Mouse (Mus musculus): ENCODE measurements around the gene Mad2l1bp. TPM values are rescaled to one million over a fixed set of nuclear protein-coding genes. Genes with fewer than 3 reads are reported as not detected.

Mad2l1bp gene
- total RNA-seq (2021), result 10 to 100 TPM; 17.2 to 22.4 TPM

- intact Hi-C loops (cut with DNase I), result no loop called here
- DNase-seq (ENCODE audit: low spot score), result peak; percentile 85
Observed at GRCm38 (mm10) chr17:46152847-46153782, at the start of gene Mad2l1bp. Mad2l1bp (minus strand) TSS chr17:46153553.

- intact Hi-C loops (cut with DNase I), result no loop called here
- DNase-seq (ENCODE audit: low spot score), result no peak
Observed at GRCm38 (mm10) chr17:46203078-46203477, 49.7 kb upstream of the Mad2l1bp start.

GRCm38 (mm10) chr17:46202421-46203071, 49.2 kb upstream of the Mad2l1bp start, which contains the start of the genes Polh and Xpo5:
Polh (minus strand) TSS chr17:46202645.
Xpo5 (plus strand) TSS chr17:46202782.
- intact Hi-C loops (cut with DNase I), result no loop called here
- peak; percentile 88 for DNase-seq (ENCODE audit: low spot score)

GRCm38 (mm10) chr17:46201151-46201550, 47.8 kb upstream of the Mad2l1bp start:
- intact Hi-C loops (cut with DNase I), result no loop called here
- DNase-seq (ENCODE audit: low spot score), result no peak

GRCm38 (mm10) chr17:46188829-46189228, 35.5 kb upstream of the Mad2l1bp start:
- intact Hi-C loops (cut with DNase I), result no loop called here

GRCm38 (mm10) chr17:46182273-46182672, 28.9 kb upstream of the Mad2l1bp start:
- intact Hi-C loops (cut with DNase I), result no loop called here
- DNase-seq (ENCODE audit: low spot score), result no peak

More at GRCm38 (mm10) chr17:46188829-46189228, 35.5 kb upstream of the Mad2l1bp start:
- no peak for DNase-seq (ENCODE audit: low spot score)

GRCm38 (mm10) chr17:46170538-46170937, 17.2 kb upstream of the Mad2l1bp start:
- DNase-seq (ENCODE audit: low spot score), result no peak
- intact Hi-C loops (cut with DNase I), result no loop called here

- DNase-seq (ENCODE audit: low spot score), result no peak
- intact Hi-C loops (cut with DNase I), result no loop called here
Observed at GRCm38 (mm10) chr17:46168768-46169167, 15.4 kb upstream of the Mad2l1bp start.

GRCm38 (mm10) chr17:46168318-46168717, 15.0 kb upstream of the Mad2l1bp start:
- intact Hi-C loops (cut with DNase I), result no loop called here
- no peak for DNase-seq (ENCODE audit: low spot score)

GRCm38 (mm10) chr17:46167014-46167413, 13.7 kb upstream of the Mad2l1bp start:
- DNase-seq (ENCODE audit: low spot score), result no peak
- intact Hi-C loops (cut with DNase I), result no loop called here

- intact Hi-C loops (cut with DNase I), result no loop called here
- no peak for DNase-seq (ENCODE audit: low spot score)
Observed at GRCm38 (mm10) chr17:46166270-46166669, 12.9 kb upstream of the Mad2l1bp start.

GRCm38 (mm10) chr17:46165460-46165859, 12.1 kb upstream of the Mad2l1bp start:
- intact Hi-C loops (cut with DNase I), result no loop called here
- DNase-seq (ENCODE audit: low spot score), result no peak

- intact Hi-C loops (cut with DNase I), result no loop called here
- no peak for DNase-seq (ENCODE audit: low spot score)
Observed at GRCm38 (mm10) chr17:46164791-46165190, 11.4 kb upstream of the Mad2l1bp start.

- no peak for DNase-seq (ENCODE audit: low spot score)
- intact Hi-C loops (cut with DNase I), result no loop called here
Observed at GRCm38 (mm10) chr17:46164301-46164700, 10.9 kb upstream of the Mad2l1bp start.

GRCm38 (mm10) chr17:46162951-46163421, 9.6 kb upstream of the Mad2l1bp start:
- intact Hi-C loops (cut with DNase I), result no loop called here
- no peak for DNase-seq (ENCODE audit: low spot score)

GRCm38 (mm10) chr17:46162551-46162950, 9.2 kb upstream of the Mad2l1bp start:
- intact Hi-C loops (cut with DNase I), result no loop called here

GRCm38 (mm10) chr17:46161710-46162109, 8.4 kb upstream of the Mad2l1bp start:
- intact Hi-C loops (cut with DNase I), result no loop called here
- no peak for DNase-seq (ENCODE audit: low spot score)

More at GRCm38 (mm10) chr17:46162551-46162950, 9.2 kb upstream of the Mad2l1bp start:
- DNase-seq (ENCODE audit: low spot score), result no peak

GRCm38 (mm10) chr17:46161179-46161578, 7.8 kb upstream of the Mad2l1bp start:
- no peak for DNase-seq (ENCODE audit: low spot score)
- intact Hi-C loops (cut with DNase I), result no loop called here

- DNase-seq (ENCODE audit: low spot score), result peak; percentile 96
- intact Hi-C loops (cut with DNase I), result no loop called here
Observed at GRCm38 (mm10) chr17:46160686-46161085, 7.3 kb upstream of the Mad2l1bp start, which contains the start of gene Gtpbp2. Gtpbp2 (plus strand) TSS chr17:46161032.

GRCm38 (mm10) chr17:46160090-46160662, 6.8 kb upstream of the Mad2l1bp start:
- DNase-seq (ENCODE audit: low spot score), result peak; percentile 89
- intact Hi-C loops (cut with DNase I), result no loop called here

All from heart, postnatal 25 days (tissue).